Mouse (Mus musculus) lung, adult 2 months (tissue): ENCODE data around the gene Olfr1218.
"Not testable (repeated sequence)": the region's sequence is repeated elsewhere in the genome, so short reads cannot be mapped to it uniquely, and the experiment has no call there.

Experiments used
- CTCF ChIP-seq: fragments of 200-500 bp; IDR thresholded peaks from 2 replicates; pipeline ENCODE4 v1.5.1; 2011; ENCODE audit warnings: mild to moderate bottlenecking, low read length, control low read depth; ENCODE audit not compliant: insufficient read depth
- POLR2A ChIP-seq: fragments of 200-500 bp; IDR thresholded peaks from 2 replicates; pipeline ENCODE4 v1.6.1; 2011; ENCODE audit warnings: low read depth, mild to moderate bottlenecking, control low read depth, low read length, borderline replicate concordance; ENCODE audit errors: extremely low read depth

GRCm38 (mm10) chr2:89021436-89021835, 39.6 kb downstream of the Olfr1218 start:
- TF ChIP-seq POLR2A, CTCF: not testable (repeated sequence)
